Mouse (Mus musculus) kidney, postnatal 4 days (tissue): ENCODE results near the gene Hyal1.

Experiments used
- DNase-seq, 2 experiments: peaks; one replicate each; pipeline ENCODE4 v3.0.0; 2021; ENCODE audit warnings: mixed read lengths in 2 of 2

Hyal1 gene

GRCm38 (mm10) chr9:107576357-107577107 is at the start of gene Hyal1:
Hyal1 (plus strand) TSS chr9:107576927.
- peak; percentile 93 to 95 for DNase-seq

- peak; percentile 89 to 95 for DNase-seq
Observed at GRCm38 (mm10) chr9:107533791-107534407, 42.8 kb upstream of the Hyal1 start, which contains the start of gene Tmem115. Tmem115 (plus strand) TSS chr9:107533945.

- DNase-seq, result peak; percentile 56 to 63
Observed at GRCm38 (mm10) chr9:107534408-107535202, 42.1 kb upstream of the Hyal1 start.

GRCm38 (mm10) chr9:107538231-107538630 is 38.5 kb upstream of the Hyal1 start:
- no peak for DNase-seq

- no peak for DNase-seq
Observed at GRCm38 (mm10) chr9:107538711-107539110, 38.0 kb upstream of the Hyal1 start.

- DNase-seq, result no peak
Observed at GRCm38 (mm10) chr9:107539940-107540339, 36.8 kb upstream of the Hyal1 start.

- DNase-seq, result no peak
Observed at GRCm38 (mm10) chr9:107540420-107540819, 36.3 kb upstream of the Hyal1 start.

- DNase-seq, result no peak
Observed at GRCm38 (mm10) chr9:107541005-107541404, 35.7 kb upstream of the Hyal1 start.

- peak; percentile 95 to 97 for DNase-seq
Observed at GRCm38 (mm10) chr9:107541474-107542351, 35.0 kb upstream of the Hyal1 start, which contains the start of the genes Cyb561d2 and Nprl2. Cyb561d2 (minus strand) TSS chr9:107542193. Nprl2 (plus strand) TSS chr9:107542226.

- no peak for DNase-seq
Observed at GRCm38 (mm10) chr9:107542352-107542686, 34.4 kb upstream of the Hyal1 start.

GRCm38 (mm10) chr9:107542721-107543120 is 34.0 kb upstream of the Hyal1 start:
- peak; percentile 41 to 57 for DNase-seq

GRCm38 (mm10) chr9:107543299-107543698 is 33.4 kb upstream of the Hyal1 start:
- DNase-seq, result no peak

GRCm38 (mm10) chr9:107544196-107544700 is 32.5 kb upstream of the Hyal1 start:
- DNase-seq, result no peak

- no peak for DNase-seq
Observed at GRCm38 (mm10) chr9:107544729-107545128, 32.0 kb upstream of the Hyal1 start.

- no peak for DNase-seq
Observed at GRCm38 (mm10) chr9:107545199-107545598, 31.5 kb upstream of the Hyal1 start.

- peak; percentile 88 to 89 for DNase-seq
Observed at GRCm38 (mm10) chr9:107545602-107546001, 31.1 kb upstream of the Hyal1 start.

GRCm38 (mm10) chr9:107547026-107547425 is 29.7 kb upstream of the Hyal1 start, which contains the start of gene Zmynd10:
Zmynd10 (plus strand) TSS chr9:107547298.
- peak; percentile 95 to 97 for DNase-seq

GRCm38 (mm10) chr9:107547957-107548356 is 28.8 kb upstream of the Hyal1 start:
- DNase-seq, result no peak

GRCm38 (mm10) chr9:107548820-107549219 is 27.9 kb upstream of the Hyal1 start:
- no peak for DNase-seq

GRCm38 (mm10) chr9:107549297-107550074 is 27.2 kb upstream of the Hyal1 start:
- DNase-seq, result no peak

- peak; percentile 46 to 70 for DNase-seq
Observed at GRCm38 (mm10) chr9:107550491-107551116, 26.1 kb upstream of the Hyal1 start.
